Mouse (Mus musculus) E14TG2a.4 (cell line): ENCODE measurements around the gene H2al1a.
"Not testable (repeated sequence)": the region's sequence is repeated elsewhere in the genome, so short reads cannot be mapped to it uniquely, and the experiment has no call there.

ENCODE experiments used
- CTCF ChIP-seq: conservative IDR thresholded peaks from 2 replicates; pipeline ENCODE4 v1.5.1; 2014; ENCODE audit warnings: low read length
- NANOG ChIP-seq: IDR thresholded peaks from 2 replicates; pipeline ENCODE4 v1.6.1; 2014; ENCODE audit warnings: borderline replicate concordance, low read length, mixed read lengths
- POU5F1 ChIP-seq: IDR thresholded peaks from 2 replicates; pipeline ENCODE4 v1.6.1; 2014; ENCODE audit warnings: low read length, borderline replicate concordance

- TF ChIP-seq CTCF, POU5F1, NANOG: not testable (repeated sequence)
These were observed 15.8 kb downstream of the H2al1a start, which contains the start of gene H2al1f for GRCm38 (mm10) chrX:11314858-11315257.
